In genomic region chr4:82517311-82517710, GRCm38 (mm10) we compare ENCODE assay signal across 21 mouse cellular contexts.
DNase-seq lines count a peak whose midpoint lies in the region; ATAC-seq and TF ChIP-seq lines count a peak whose summit lies in the region.
"Had no signal": no experiment of that assay in that cellular context is flagged by ENCODE, and none has a peak within 500 bp of the region (broad histone marks: within the 10 kb centered on the region; RNA-seq: fewer than 3 reads in every experiment).

No protein-coding gene starts in this region.

- no peak for DNase-seq in forebrain, embryonic 14.5 days (ENCODE audit: low spot score)
- DNase-seq in heart, adult 18-20 months = no peak
- peak; percentile 4 for DNase-seq in neural tube, embryonic 10.5 days (ENCODE audit: extremely low spot score, low spot score)
- peak; percentile 56 for DNase-seq in forebrain, postnatal 0 days
- DNase-seq in right cerebral cortex, postnatal 4 days = no peak
- DNase-seq: adrenal gland, postnatal 10 days; B cell, adult 2 months; heart, postnatal 10 days; kidney, postnatal 4 days; liver; liver, postnatal 0 days; lung, postnatal 14 days; right cerebral cortex, postnatal 14 days; thymus, postnatal 25 days had no signal

- H3K9ac ChIP-seq in forebrain, embryonic 14.5 days (ENCODE audit: low read length) = 0 out of 2 replicates have a peak overlapping the region, but pooled peaks have one; percentile 13
- H3K9ac ChIP-seq in forebrain, embryonic 12.5 days = no peak overlapping the region
- H3K9ac ChIP-seq in heart, embryonic 16.5 days (ENCODE audit: low read length) = no peak overlapping the region; the same call in 1 of the 2 replicates
- H3K9ac ChIP-seq in neural tube, embryonic 15.5 days (replicated peaks) = no peak overlapping the region
- peak overlapping the region; percentile 18; the same call in 1 of the 2 replicates for H3K9ac ChIP-seq in forebrain, postnatal 0 days
- H3K9ac ChIP-seq: embryonic facial prominence, embryonic 12.5 days; intestine, embryonic 15.5 days; liver, postnatal 0 days; neural tube, embryonic 12.5 days had no signal

- no peak for ATAC-seq in forebrain, embryonic 14.5 days
- ATAC-seq in forebrain, embryonic 12.5 days (ENCODE audit: low FRiP score) = no peak
- no peak for ATAC-seq in heart, embryonic 16.5 days (replicated peaks; ENCODE audit: extremely low read depth, insufficient read depth, low FRiP score)
- no peak for ATAC-seq in neural tube, embryonic 15.5 days (ENCODE audit: low FRiP score)
- no peak for ATAC-seq in forebrain, postnatal 0 days
- ATAC-seq: intestine, embryonic 15.5 days; liver, postnatal 0 days had no signal

- TF ChIP-seq CTCF in forebrain, postnatal 0 days (IDR thresholded peaks at IDR 0.05; ENCODE audit: low read depth) = no peak

- peaks cover 6% of the 10 kb centered on the region; the same call in 1 of the 2 replicates for H3K36me3 ChIP-seq in forebrain, embryonic 14.5 days (ENCODE audit: control insufficient read depth, insufficient read depth, low read length)
- H3K36me3 ChIP-seq in forebrain, embryonic 12.5 days (replicated peaks) = no peaks in the 10 kb centered on the region
- peaks cover 2% of the 10 kb centered on the region; the same call in 1 of the 2 replicates for H3K36me3 ChIP-seq in heart, embryonic 16.5 days (ENCODE audit: control insufficient read depth, insufficient read depth)
- no peaks in the 10 kb centered on the region for H3K36me3 ChIP-seq in neural tube, embryonic 15.5 days
- H3K36me3 ChIP-seq in forebrain, postnatal 0 days (ENCODE audit: insufficient read depth) = no peaks in the 10 kb centered on the region
- H3K36me3 ChIP-seq: embryonic facial prominence, embryonic 12.5 days; intestine, embryonic 15.5 days; neural tube, embryonic 12.5 days had no signal

- WGBS in forebrain, embryonic 14.5 days = 79% methylated on average over 7 of the region's 7 CpGs
- 83% methylated on average over 7 of the region's 7 CpGs for WGBS in forebrain, embryonic 12.5 days
- WGBS in heart, embryonic 16.5 days = 46% methylated on average over 7 of the region's 7 CpGs
- WGBS in neural tube, embryonic 15.5 days = 66% methylated on average over 7 of the region's 7 CpGs
- 59% methylated on average over 7 of the region's 7 CpGs for WGBS in forebrain, postnatal 0 days

- no peak overlapping the region for H3K4me3 ChIP-seq in forebrain, embryonic 14.5 days (ENCODE audit: low read depth, low read length)
- H3K4me3 ChIP-seq in forebrain, embryonic 12.5 days (replicated peaks) = no peak overlapping the region
- H3K4me3 ChIP-seq in heart, embryonic 16.5 days (ENCODE audit: low read length) = no peak overlapping the region
- no peak overlapping the region for H3K4me3 ChIP-seq in neural tube, embryonic 15.5 days (replicated peaks)
- H3K4me3 ChIP-seq in forebrain, postnatal 0 days (ENCODE audit: low read depth, low read length) = no peak overlapping the region
- H3K4me3 ChIP-seq: embryonic facial prominence, embryonic 12.5 days; intestine, embryonic 15.5 days; megakaryocyte, embryonic 14.5 days; neural tube, embryonic 12.5 days had no signal

- H3K27me3 ChIP-seq in forebrain, embryonic 14.5 days (replicated peaks; ENCODE audit: control insufficient read depth, insufficient read depth, low read length) = no peaks in the 10 kb centered on the region
- no peaks in the 10 kb centered on the region for H3K27me3 ChIP-seq in forebrain, embryonic 12.5 days
- no peaks in the 10 kb centered on the region for H3K27me3 ChIP-seq in heart, embryonic 16.5 days (ENCODE audit: control insufficient read depth, insufficient read depth, low read length)
- no peaks in the 10 kb centered on the region for H3K27me3 ChIP-seq in neural tube, embryonic 15.5 days (replicated peaks)
- no peaks in the 10 kb centered on the region for H3K27me3 ChIP-seq in forebrain, postnatal 0 days (ENCODE audit: insufficient read depth, low read length)
- H3K27me3 ChIP-seq: embryonic facial prominence, embryonic 12.5 days; intestine, embryonic 15.5 days; neural tube, embryonic 12.5 days had no signal

- H3K9me3 ChIP-seq in forebrain, embryonic 14.5 days (replicated peaks; ENCODE audit: control insufficient read depth, low read length) = no peaks in the 10 kb centered on the region
- no peaks in the 10 kb centered on the region for H3K9me3 ChIP-seq in forebrain, embryonic 12.5 days
- no peaks in the 10 kb centered on the region for H3K9me3 ChIP-seq in heart, embryonic 16.5 days (replicated peaks; ENCODE audit: control insufficient read depth, low read length)
- H3K9me3 ChIP-seq in neural tube, embryonic 15.5 days (replicated peaks) = no peaks in the 10 kb centered on the region
- H3K9me3 ChIP-seq in forebrain, postnatal 0 days (ENCODE audit: low read length) = no peaks in the 10 kb centered on the region
- H3K9me3 ChIP-seq: embryonic facial prominence, embryonic 12.5 days; intestine, embryonic 15.5 days; neural tube, embryonic 12.5 days had no signal

- 0 out of 2 replicates have a peak overlapping the region, but pooled peaks have one; percentile 26 for H3K4me2 ChIP-seq in forebrain, embryonic 14.5 days (ENCODE audit: low read length)
- no peak overlapping the region for H3K4me2 ChIP-seq in forebrain, embryonic 12.5 days
- H3K4me2 ChIP-seq in heart, embryonic 16.5 days (ENCODE audit: low read depth, low read length) = peak overlapping the region; percentile 30; the same call in 1 of the 2 replicates
- no peak overlapping the region for H3K4me2 ChIP-seq in neural tube, embryonic 15.5 days
- H3K4me2 ChIP-seq in forebrain, postnatal 0 days (ENCODE audit: low read depth) = peak overlapping the region; percentile 30
- H3K4me2 ChIP-seq: embryonic facial prominence, embryonic 12.5 days; intestine, embryonic 15.5 days; neural tube, embryonic 12.5 days had no signal

- peak overlapping the region; percentile 24; the same call in 1 of the 2 replicates for H3K27ac ChIP-seq in forebrain, embryonic 14.5 days (ENCODE audit: low read depth, low read length)
- H3K27ac ChIP-seq in forebrain, embryonic 12.5 days = no peak overlapping the region
- peak overlapping the region; percentile 23; the same call in 1 of the 2 replicates for H3K27ac ChIP-seq in heart, embryonic 16.5 days (ENCODE audit: low read length)
- H3K27ac ChIP-seq in neural tube, embryonic 15.5 days (replicated peaks) = no peak overlapping the region; the same call in 1 of the 2 replicates
- peak overlapping the region; percentile 66 for H3K27ac ChIP-seq in forebrain, postnatal 0 days (ENCODE audit: low read depth, low read length)
- H3K27ac ChIP-seq: embryonic facial prominence, embryonic 12.5 days; intestine, embryonic 15.5 days; neural tube, embryonic 12.5 days had no signal

- peaks cover 7% of the 10 kb centered on the region; the same call in 1 of the 2 replicates for H3K4me1 ChIP-seq in forebrain, embryonic 14.5 days (ENCODE audit: control insufficient read depth, insufficient read depth, low read length)
- H3K4me1 ChIP-seq in forebrain, embryonic 12.5 days = peaks cover 4% of the 10 kb centered on the region
- H3K4me1 ChIP-seq in heart, embryonic 16.5 days (ENCODE audit: control insufficient read depth, insufficient read depth, low read length) = peaks cover 11% of the 10 kb centered on the region
- peaks cover 6% of the 10 kb centered on the region for H3K4me1 ChIP-seq in neural tube, embryonic 15.5 days
- no peaks in the 10 kb centered on the region for H3K4me1 ChIP-seq in forebrain, postnatal 0 days (ENCODE audit: insufficient read depth)
- H3K4me1 ChIP-seq: intestine, embryonic 15.5 days had no signal

Comparison
In these comparisons a context has a peak if more than half of its experiments do, and no peak if none do; other contexts are left out.
1. DNase-seq: peak in neural tube, embryonic 10.5 days (single experiment) and forebrain, postnatal 0 days (single experiment); none in forebrain, embryonic 14.5 days (single experiment), heart, adult 18-20 months (0 of 2) and right cerebral cortex, postnatal 4 days (single experiment).
2. H3K27ac ChIP-seq: peak in forebrain, embryonic 14.5 days (single experiment), heart, embryonic 16.5 days (single experiment) and forebrain, postnatal 0 days (single experiment); none in forebrain, embryonic 12.5 days (single experiment) and neural tube, embryonic 15.5 days (single experiment).
3. H3K4me2 ChIP-seq: peak in forebrain, embryonic 14.5 days (single experiment), heart, embryonic 16.5 days (single experiment) and forebrain, postnatal 0 days (single experiment); none in forebrain, embryonic 12.5 days (single experiment) and neural tube, embryonic 15.5 days (single experiment).
4. H3K9ac ChIP-seq: peak in forebrain, embryonic 14.5 days (single experiment) and forebrain, postnatal 0 days (single experiment); none in forebrain, embryonic 12.5 days (single experiment), heart, embryonic 16.5 days (single experiment) and neural tube, embryonic 15.5 days (single experiment).